Comparison of ENCODE assay signal across 8 mouse cellular contexts in genomic region chr2:73428803-73429468, GRCm38 (mm10). TPM values are rescaled to one million over a fixed set of nuclear protein-coding genes. Genes with fewer than 3 reads are reported as not detected.
DNase-seq lines count a peak whose midpoint lies in the region; ATAC-seq and TF ChIP-seq lines count a peak whose summit lies in the region.

No protein-coding gene starts in this region.

- no peak for TF ChIP-seq RAD21 in MEL (IDR thresholded peaks at IDR 0.05; ENCODE audit: low read depth, low read length)

- WGBS in limb, embryonic 12.5 days = 45% methylated on average over 21 of the region's 21 CpGs

- H3K9me3 ChIP-seq in MEL (replicated peaks; ENCODE audit: insufficient read depth, low read length) = no peaks in the 10 kb centered on the region
- H3K9me3 ChIP-seq in limb, embryonic 12.5 days = no peaks in the 10 kb centered on the region

- no peak for TF ChIP-seq POLR2A in MEL (IDR thresholded peaks at IDR 0.05; ENCODE audit: control insufficient read depth in 1 of 2, insufficient read depth in 1 of 2, low read depth in 1 of 2, low read length in 2 of 2, poor library complexity in 1 of 2)

- no peak for DNase-seq in frontal cortex, postnatal 14 days (ENCODE audit: low spot score in 2 of 2)
- no peak for DNase-seq in MEL (ENCODE audit: low read depth, low spot score)
- peak; percentile 43 for DNase-seq in forelimb bud, embryonic 11.5 days (ENCODE audit: low read depth, low spot score)
- DNase-seq in c-Kit-positive CD71-positive TER-119-positive erythroid progenitor cells, embryonic 14.5 days (ENCODE audit: low spot score) = no peak
- DNase-seq in spleen, adult 18-20 months = no peak
- DNase-seq in ovary, postnatal 10 days (ENCODE audit: low spot score) = no peak

- ATAC-seq in frontal cortex, adult (ENCODE audit: low TSS enrichment) = peak; percentile 87
- ATAC-seq in limb, embryonic 12.5 days (ENCODE audit: insufficient number of reproducible peaks, insufficient read depth, low FRiP score, low TSS enrichment, low read depth) = peak; percentile 63; the same call in 1 of the 2 replicates

- no peaks in the 10 kb centered on the region for H3K79me2 ChIP-seq in MEL (ENCODE audit: control insufficient read depth, insufficient read depth, low read length, poor library complexity)

- H3K27ac ChIP-seq in MEL (ENCODE audit: control insufficient read depth, low read depth, low read length) = no peak overlapping the region
- peak overlapping the region; percentile 79 for H3K27ac ChIP-seq in limb, embryonic 12.5 days

- H3K4me1 ChIP-seq in MEL (ENCODE audit: control insufficient read depth in 1 of 2, insufficient read depth in 2 of 2, low read length in 2 of 2) = no peaks in the 10 kb centered on the region
- peaks cover 17% of the 10 kb centered on the region for H3K4me1 ChIP-seq in limb, embryonic 12.5 days (replicated peaks)

- peak overlapping the region; percentile 17; the same call in 1 of the 2 replicates for H3K4me2 ChIP-seq in limb, embryonic 12.5 days

- no peak overlapping the region for H3K4me3 ChIP-seq in MEL (ENCODE audit: control insufficient read depth in 1 of 2, insufficient read depth in 1 of 2, low read depth in 2 of 2, low read length in 2 of 2)
- no peak overlapping the region for H3K4me3 ChIP-seq in limb, embryonic 12.5 days (replicated peaks)

- TF ChIP-seq EP300 in MEL (IDR thresholded peaks at IDR 0.05; ENCODE audit: low read depth in 1 of 2, low read length in 2 of 2) = no peak

- 0 out of 4 replicates have a peak, but pooled peaks cover 0 to under 1% of the 10 kb centered on the region in 2 experiments for H3K27me3 ChIP-seq in MEL (ENCODE audit: control insufficient read depth in 1 of 2, insufficient read depth in 2 of 2, low read length in 2 of 2)
- H3K27me3 ChIP-seq in limb, embryonic 12.5 days = no peaks in the 10 kb centered on the region

- no peak for TF ChIP-seq CTCF in MEL (IDR thresholded peaks at IDR 0.05 in 2 of 3, conservative IDR thresholded peaks at IDR 0.05 in 1 of 3; ENCODE audit: control insufficient read depth in 1 of 3, insufficient read depth in 1 of 3, low read depth in 2 of 3, low read length in 3 of 3, poor library complexity in 1 of 3, severe bottlenecking in 1 of 3)

- H3K9ac ChIP-seq in MEL (ENCODE audit: control insufficient read depth, low read depth, low read length, poor library complexity, severe bottlenecking) = no peak overlapping the region
- H3K9ac ChIP-seq in limb, embryonic 12.5 days (replicated peaks) = no peak overlapping the region; the same call in 1 of the 2 replicates

- peaks cover 0 to 1% of the 10 kb centered on the region in 2 experiments; a peak in 1 of 4 replicates for H3K36me3 ChIP-seq in MEL (ENCODE audit: control insufficient read depth in 1 of 2, insufficient read depth in 2 of 2, low read length in 2 of 2)
- H3K36me3 ChIP-seq in limb, embryonic 12.5 days = peaks cover 28% of the 10 kb centered on the region

TF ChIP-seq in MEL, 35 proteins besides CTCF, POLR2A, EP300 and RAD21:
- 0 out of 2 replicates have a peak, but pooled peaks have one; percentile 4 for TF ChIP-seq POLR2AphosphoS2 (IDR thresholded peaks at IDR 0.05; ENCODE audit: low read length)
- TF ChIP-seq ZKSCAN1 (IDR thresholded peaks at IDR 0.05; ENCODE audit: low read depth, low read length) = no peak

RNA-seq across cellular contexts. Expression of gene Gpr155, which starts 42.6 kb away (rescaled TPM):
- 0.23 TPM in 2 replicates for total RNA-seq in MEL (2012; rRNA removed)
- under 1 TPM in 1 of 2 experiments, not detected in 1; 0.99 TPM for polyA plus RNA-seq in MEL (2012; ENCODE audit: insufficient read depth in 1 of 2, insufficient read length in 2 of 2, low read depth in 1 of 2, low replicate concordance in 2 of 2, missing spikeins in 1 of 2)
- 5.8 and 6.1 TPM in 2 replicates for polyA plus RNA-seq in limb, embryonic 12.5 days (2016; fragmentation: Nextera tagmentation; extraction: Ambion mirVana)
